Mouse (Mus musculus) T-helper 2 cell (primary cell): ENCODE measurements around the gene Fbxw16.
"Not testable (repeated sequence)": the region's sequence is repeated elsewhere in the genome, so short reads cannot be mapped to it uniquely, and the experiment has no call there.

Source experiments
- in situ Hi-C: fragments of 300-600 bp; cut with MboI, MseI; formaldehyde crosslinking; loops from one replicate; pipeline ENCODE4 v1.15.1; 2025; ENCODE audit warnings: high pct_unique_total_duplicates

Gene Fbxw16

GRCm38 (mm10) chr9:109449040-109449439 lies at the start of gene Fbxw16:
Fbxw16 (minus strand) TSS chr9:109449140.
- in situ Hi-C loops: no loop called here

- in situ Hi-C loops: not testable (repeated sequence)
These were observed 46.8 kb upstream of the Fbxw16 start, which contains the start of gene Fbxw19 for GRCm38 (mm10) chr9:109495775-109496174. Fbxw19 (minus strand) TSS chr9:109495875.

GRCm38 (mm10) chr9:109432956-109433355 lies 16.0 kb downstream of the Fbxw16 start:
- in situ Hi-C loops: no loop called here

GRCm38 (mm10) chr9:109404196-109404595 lies 44.7 kb downstream of the Fbxw16 start, which contains the start of gene Fbxw22:
Fbxw22 (minus strand) TSS chr9:109404296.
- in situ Hi-C loops: not testable (repeated sequence)
